Comparison of ENCODE assay signal across 11 mouse cellular contexts in genomic region chr3:19059906-19060870, GRCm38 (mm10).
DNase-seq lines count a peak whose midpoint lies in the region; ATAC-seq and TF ChIP-seq lines count a peak whose summit lies in the region.
"Had no signal": no experiment of that assay in that cellular context is flagged by ENCODE, and none has a peak within 500 bp of the region (broad histone marks: within the 10 kb centered on the region; RNA-seq: fewer than 3 reads in every experiment).

No protein-coding gene starts in this region.

- no peak for TF ChIP-seq CTCF in stomach, postnatal 0 days (IDR thresholded peaks at IDR 0.05; ENCODE audit: low read depth)

- H3K4me1 ChIP-seq in stomach, embryonic 14.5 days (ENCODE audit: control insufficient read depth, insufficient read depth, low read length): no peaks in the 10 kb centered on the region
- H3K4me1 ChIP-seq in stomach, postnatal 0 days (replicated peaks; ENCODE audit: control insufficient read depth, insufficient read depth): no peaks in the 10 kb centered on the region
- H3K4me1 ChIP-seq in midbrain, embryonic 11.5 days (ENCODE audit: control insufficient read depth, insufficient read depth, low read length): no peaks in the 10 kb centered on the region
- H3K4me1 ChIP-seq: intestine, embryonic 15.5 days had no signal

- no peak overlapping the region for H3K27ac ChIP-seq in stomach, embryonic 14.5 days (ENCODE audit: low read length)
- no peak overlapping the region for H3K27ac ChIP-seq in stomach, postnatal 0 days (replicated peaks)
- no peak overlapping the region for H3K27ac ChIP-seq in midbrain, embryonic 11.5 days (ENCODE audit: low read depth, low read length)
- H3K27ac ChIP-seq: heart, adult 2 months; intestine, embryonic 15.5 days; limb, embryonic 12.5 days had no signal

- no peak overlapping the region for H3K4me3 ChIP-seq in stomach, embryonic 14.5 days (ENCODE audit: low read depth, low read length)
- no peak overlapping the region for H3K4me3 ChIP-seq in stomach, postnatal 0 days (ENCODE audit: low read depth, low read length)
- H3K4me3 ChIP-seq in midbrain, embryonic 11.5 days (ENCODE audit: low read depth, low read length): no peak overlapping the region
- H3K4me3 ChIP-seq: heart, adult 2 months; intestine, embryonic 15.5 days; limb, embryonic 12.5 days had no signal

- no peaks in the 10 kb centered on the region for H3K27me3 ChIP-seq in stomach, embryonic 14.5 days (ENCODE audit: control insufficient read depth, insufficient read depth, low read length)
- H3K27me3 ChIP-seq in stomach, postnatal 0 days (ENCODE audit: control insufficient read depth, insufficient read depth, low read length): no peaks in the 10 kb centered on the region
- H3K27me3 ChIP-seq in midbrain, embryonic 11.5 days (ENCODE audit: control insufficient read depth, insufficient read depth, low read length): no peaks in the 10 kb centered on the region
- H3K27me3 ChIP-seq: intestine, embryonic 15.5 days had no signal

- no peak overlapping the region for H3K4me2 ChIP-seq in stomach, embryonic 14.5 days (replicated peaks; ENCODE audit: low read depth, low read length)
- H3K4me2 ChIP-seq in stomach, postnatal 0 days (replicated peaks; ENCODE audit: low read depth): no peak overlapping the region
- H3K4me2 ChIP-seq in midbrain, embryonic 11.5 days: no peak overlapping the region
- H3K4me2 ChIP-seq: intestine, embryonic 15.5 days; limb, embryonic 12.5 days had no signal

- ATAC-seq in cerebellum, adult (ENCODE audit: insufficient number of reproducible peaks, low FRiP score, low TSS enrichment): peak; percentile 10; the same call in 1 of the 2 replicates
- 0 out of 2 replicates have a peak, but pooled peaks have one; percentile 14 for ATAC-seq in stomach, embryonic 14.5 days (ENCODE audit: insufficient number of reproducible peaks, insufficient read depth, low FRiP score, low read depth)
- ATAC-seq in stomach, postnatal 0 days (ENCODE audit: low FRiP score, low TSS enrichment): no peak
- peak; percentile 76 for ATAC-seq in midbrain, embryonic 11.5 days (ENCODE audit: low FRiP score)
- ATAC-seq in granulocyte monocyte progenitor cell, adult 5-6 weeks (replicated peaks; ENCODE audit: poor library complexity, severe bottlenecking): no peak
- no peak for ATAC-seq in erythroid progenitor cell, adult 5-6 weeks (replicated peaks; ENCODE audit: low FRiP score, poor library complexity, severe bottlenecking)
- ATAC-seq: intestine, embryonic 15.5 days had no signal

- no peaks in the 10 kb centered on the region for H3K36me3 ChIP-seq in stomach, embryonic 14.5 days (ENCODE audit: control insufficient read depth, insufficient read depth, low read length)
- H3K36me3 ChIP-seq in stomach, postnatal 0 days (ENCODE audit: control insufficient read depth, insufficient read depth, low read length): no peaks in the 10 kb centered on the region
- no peaks in the 10 kb centered on the region; the same call in 1 of the 2 replicates for H3K36me3 ChIP-seq in midbrain, embryonic 11.5 days (ENCODE audit: control insufficient read depth, insufficient read depth, low read length)
- H3K36me3 ChIP-seq: intestine, embryonic 15.5 days; limb, embryonic 12.5 days had no signal

- no peak for TF ChIP-seq EP300 in stomach, postnatal 0 days (optimal IDR thresholded peaks at IDR 0.05)

- no peak for DNase-seq in cerebellum, adult 8-10 months
- no peak for DNase-seq in stomach, postnatal 0 days (ENCODE audit: low spot score)
- DNase-seq in midbrain, embryonic 11.5 days (ENCODE audit: low spot score, missing footprints): peak; percentile 91
- DNase-seq in layer of hippocampus, adult 11-12 months (ENCODE audit: low spot score): no peak
- DNase-seq: heart, adult 2 months had no signal

- WGBS in stomach, embryonic 14.5 days: 45% methylated on average over 15 of the region's 17 CpGs
- WGBS in stomach, postnatal 0 days: 60% methylated on average over 15 of the region's 17 CpGs
- WGBS in midbrain, embryonic 11.5 days: 33% methylated on average over 15 of the region's 17 CpGs

- no peak overlapping the region for H3K9ac ChIP-seq in stomach, embryonic 14.5 days (replicated peaks; ENCODE audit: low read depth, low read length)
- H3K9ac ChIP-seq in stomach, postnatal 0 days (ENCODE audit: low read length): no peak overlapping the region
- H3K9ac ChIP-seq in midbrain, embryonic 11.5 days (ENCODE audit: low read length): no peak overlapping the region
- H3K9ac ChIP-seq: intestine, embryonic 15.5 days; limb, embryonic 12.5 days had no signal

- no peaks in the 10 kb centered on the region for H3K9me3 ChIP-seq in stomach, embryonic 14.5 days (ENCODE audit: control insufficient read depth, low read depth, low read length)
- H3K9me3 ChIP-seq in stomach, postnatal 0 days (ENCODE audit: control insufficient read depth, low read length): no peaks in the 10 kb centered on the region
- no peaks in the 10 kb centered on the region for H3K9me3 ChIP-seq in midbrain, embryonic 11.5 days (ENCODE audit: control insufficient read depth, low read length)
- H3K9me3 ChIP-seq: intestine, embryonic 15.5 days; limb, embryonic 12.5 days had no signal

Comparison
In these comparisons a context has a peak if more than half of its experiments do, and no peak if none do; other contexts are left out.
1. ATAC-seq: peak in cerebellum, adult (single experiment), stomach, embryonic 14.5 days (single experiment) and midbrain, embryonic 11.5 days (single experiment); none in stomach, postnatal 0 days (single experiment), granulocyte monocyte progenitor cell, adult 5-6 weeks (single experiment) and erythroid progenitor cell, adult 5-6 weeks (single experiment).